Mouse (Mus musculus): ENCODE results near the gene Atxn10.

GRCm38 (mm10) chr15:85420686-85421085 lies 84.6 kb downstream of the Atxn10 start:
- TF ChIP-seq CTCF (IDR thresholded peaks at IDR 0.05; ENCODE audit: low read depth, low read length) (no peak), POLR2A (IDR thresholded peaks at IDR 0.05; ENCODE audit: insufficient read depth, low read length) (no peak)
